ENCODE assay signal across 16 mouse cellular contexts in the genomic region with DNA sequence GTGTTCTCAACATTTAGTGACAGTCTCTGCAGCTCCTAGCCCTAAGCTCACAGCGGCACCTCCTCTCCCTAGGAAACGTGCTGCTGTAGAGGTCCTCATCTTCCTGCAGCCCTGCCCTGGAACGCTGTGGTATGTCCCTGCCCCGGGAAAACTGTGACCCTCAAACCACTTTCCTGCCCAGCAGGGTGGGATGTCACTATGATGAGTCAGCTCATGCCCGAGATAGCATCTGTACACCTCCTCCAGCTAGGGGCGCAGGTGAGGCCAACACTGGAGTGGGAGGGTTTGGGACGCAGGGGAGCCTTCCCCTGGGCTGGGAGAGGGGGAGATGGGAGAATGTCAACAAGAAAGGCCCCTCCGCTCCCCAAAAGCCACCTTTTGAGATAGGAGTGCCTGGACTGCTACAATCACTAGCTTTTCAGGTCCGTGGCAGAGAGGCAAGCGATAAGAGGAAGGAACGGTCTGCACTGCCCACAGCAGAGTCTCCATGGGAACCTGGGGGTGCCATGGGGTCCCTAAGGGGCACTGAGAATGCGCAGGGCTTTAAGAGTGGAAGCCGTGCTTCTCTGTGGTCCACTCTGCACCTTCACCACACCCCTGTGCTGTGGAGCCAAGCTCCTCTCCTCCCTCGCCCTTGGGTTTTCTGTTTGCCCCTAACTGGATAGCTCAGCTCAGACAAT.
DNase-seq lines count a peak whose midpoint lies in the region; ATAC-seq and TF ChIP-seq lines count a peak whose summit lies in the region.
"Had no signal": no experiment of that assay in that cellular context is flagged by ENCODE, and none has a peak within 500 bp of the region (broad histone marks: within the 10 kb centered on the region; RNA-seq: fewer than 3 reads in every experiment).

No protein-coding gene starts in this region.

- H3K27me3 ChIP-seq in embryonic facial prominence, embryonic 15.5 days, result no peaks in the 10 kb centered on the region
- no peaks in the 10 kb centered on the region; the same call in 1 of the 2 replicates for H3K27me3 ChIP-seq in embryonic facial prominence, embryonic 10.5 days (replicated peaks; ENCODE audit: low read depth, poor library complexity, severe bottlenecking)
- H3K27me3 ChIP-seq in kidney, postnatal 0 days (ENCODE audit: insufficient read depth, low read length), result no peaks in the 10 kb centered on the region
- H3K27me3 ChIP-seq: forebrain, embryonic 15.5 days; midbrain, embryonic 13.5 days had no signal

- in situ Hi-C loops in ES-E14 (cut with MboI; ENCODE audit: low sequenced_read_pairs in 2 of 2, unreplicated experiment in 2 of 2), result loop anchor here in 1 of 2 experiments (10.0 kb wide), 1 partner anchor 88 kb away; no protein-coding TSS in a partner anchor

- no peak overlapping the region for H3K9ac ChIP-seq in embryonic facial prominence, embryonic 15.5 days
- no peak overlapping the region for H3K9ac ChIP-seq in kidney, postnatal 0 days (ENCODE audit: low read depth, low read length)
- H3K9ac ChIP-seq in ES-E14 (ENCODE audit: insufficient read depth, low read depth, low read length, poor library complexity, severe bottlenecking), result no peak overlapping the region
- H3K9ac ChIP-seq: forebrain, embryonic 15.5 days; liver, embryonic 13.5 days; midbrain, embryonic 13.5 days had no signal

- no peaks in the 10 kb centered on the region for H3K36me3 ChIP-seq in embryonic facial prominence, embryonic 15.5 days
- no peaks in the 10 kb centered on the region for H3K36me3 ChIP-seq in embryonic facial prominence, embryonic 10.5 days (replicated peaks)
- H3K36me3 ChIP-seq in kidney, postnatal 0 days (ENCODE audit: insufficient read depth, low read length), result no peaks in the 10 kb centered on the region
- H3K36me3 ChIP-seq in ES-E14 (ENCODE audit: control insufficient read depth, insufficient read depth, low read length, poor library complexity, severe bottlenecking), result no peaks in the 10 kb centered on the region
- H3K36me3 ChIP-seq: forebrain, embryonic 15.5 days; liver, embryonic 13.5 days; midbrain, embryonic 13.5 days had no signal

- 0 out of 2 replicates have a peak, but pooled peaks have one; percentile 5 for TF ChIP-seq CTCF in kidney, postnatal 0 days (IDR thresholded peaks at IDR 0.05; ENCODE audit: low read depth)

- DNase-seq in embryonic facial prominence, embryonic 10.5 days (ENCODE audit: low spot score), result no peak
- DNase-seq in kidney, postnatal 0 days (ENCODE audit: low spot score), result no peak
- no peak for DNase-seq in kidney, adult 9 months
- no peak for DNase-seq in ES-E14 (ENCODE audit: low read depth, low spot score)
- DNase-seq in ovary, adult 18-20 months (ENCODE audit: low spot score), result no peak
- DNase-seq in right cerebral cortex, postnatal 10 days (ENCODE audit: low spot score in 2 of 2), result no peak
- DNase-seq: adrenal gland, postnatal 14 days; cerebellum, adult 8-10 months; kidney, adult 18-20 months; liver, embryonic 13.5 days; right cerebral cortex, postnatal 14 days had no signal

- H3K4me3 ChIP-seq in embryonic facial prominence, embryonic 15.5 days (replicated peaks), result no peak overlapping the region
- H3K4me3 ChIP-seq in embryonic facial prominence, embryonic 10.5 days, result no peak overlapping the region
- no peak overlapping the region for H3K4me3 ChIP-seq in kidney, postnatal 0 days (replicated peaks; ENCODE audit: low read depth, low read length)
- H3K4me3 ChIP-seq in ES-E14 (ENCODE audit: insufficient read depth in 1 of 2, low read depth in 1 of 2, low read length in 2 of 2, poor library complexity in 1 of 2, severe bottlenecking in 1 of 2), result no peak overlapping the region
- H3K4me3 ChIP-seq: forebrain, embryonic 15.5 days; liver, embryonic 13.5 days; midbrain, embryonic 13.5 days had no signal

- peak overlapping the region; percentile 48; the same call in 1 of the 2 replicates for H3K27ac ChIP-seq in embryonic facial prominence, embryonic 15.5 days (replicated peaks)
- H3K27ac ChIP-seq in embryonic facial prominence, embryonic 10.5 days (replicated peaks), result no peak overlapping the region
- no peak overlapping the region for H3K27ac ChIP-seq in kidney, postnatal 0 days
- no peak overlapping the region for H3K27ac ChIP-seq in ES-E14 (ENCODE audit: insufficient read depth, low read depth, low read length, poor library complexity, severe bottlenecking)
- H3K27ac ChIP-seq: forebrain, embryonic 15.5 days; liver, embryonic 13.5 days; midbrain, embryonic 13.5 days had no signal

- no peak for ATAC-seq in embryonic facial prominence, embryonic 15.5 days (ENCODE audit: insufficient number of reproducible peaks, low FRiP score, low TSS enrichment, low read depth)
- no peak for ATAC-seq in kidney, postnatal 0 days (replicated peaks; ENCODE audit: low FRiP score, low read depth)
- peak; percentile 15; the same call in 1 of the 2 replicates for ATAC-seq in megakaryocyte, adult 5-6 weeks (ENCODE audit: poor library complexity, severe bottlenecking)
- ATAC-seq: forebrain, embryonic 15.5 days; hindbrain, embryonic 16.5 days; midbrain, embryonic 13.5 days had no signal

- H3K9me3 ChIP-seq in embryonic facial prominence, embryonic 15.5 days (replicated peaks), result no peaks in the 10 kb centered on the region
- H3K9me3 ChIP-seq in embryonic facial prominence, embryonic 10.5 days, result no peaks in the 10 kb centered on the region
- no peaks in the 10 kb centered on the region for H3K9me3 ChIP-seq in kidney, postnatal 0 days (replicated peaks; ENCODE audit: low read length)
- H3K9me3 ChIP-seq in ES-E14 (ENCODE audit: control insufficient read depth, insufficient read depth, low read depth, low read length), result no peaks in the 10 kb centered on the region
- H3K9me3 ChIP-seq: forebrain, embryonic 15.5 days; liver, embryonic 13.5 days; midbrain, embryonic 13.5 days had no signal

- peaks cover 11% of the 10 kb centered on the region; the same call in 1 of the 2 replicates for H3K4me1 ChIP-seq in embryonic facial prominence, embryonic 15.5 days
- peaks cover 25% of the 10 kb centered on the region for H3K4me1 ChIP-seq in embryonic facial prominence, embryonic 10.5 days
- no peaks in the 10 kb centered on the region for H3K4me1 ChIP-seq in kidney, postnatal 0 days (replicated peaks; ENCODE audit: insufficient read depth, low read length)
- peaks cover 0 to 19% of the 10 kb centered on the region in 2 experiments; a peak in 1 of 4 replicates for H3K4me1 ChIP-seq in ES-E14 (ENCODE audit: control insufficient read depth in 2 of 2, insufficient read depth in 2 of 2, low read length in 2 of 2, poor library complexity in 1 of 2)
- H3K4me1 ChIP-seq: forebrain, embryonic 15.5 days; midbrain, embryonic 13.5 days had no signal

- no peak overlapping the region for H3K4me2 ChIP-seq in embryonic facial prominence, embryonic 15.5 days (replicated peaks)
- no peak overlapping the region for H3K4me2 ChIP-seq in kidney, postnatal 0 days (ENCODE audit: low read length)
- H3K4me2 ChIP-seq: forebrain, embryonic 15.5 days; liver, embryonic 13.5 days; midbrain, embryonic 13.5 days had no signal

- 48% methylated on average over 14 of the region's 14 CpGs for WGBS in embryonic facial prominence, embryonic 15.5 days
- 49% methylated on average over 14 of the region's 14 CpGs for WGBS in embryonic facial prominence, embryonic 10.5 days
- WGBS in kidney, postnatal 0 days, result 57% methylated on average over 14 of the region's 14 CpGs

TF ChIP-seq in ES-E14, 5 proteins besides CTCF, POLR2A, EP300 and RAD21:
- TF ChIP-seq MAFK (IDR thresholded peaks at IDR 0.05; ENCODE audit: insufficient read depth, low read depth, low read length) (peak; percentile 69), CHD2 (IDR thresholded peaks at IDR 0.05; ENCODE audit: low read depth, low read length) (no peak), HCFC1 (IDR thresholded peaks at IDR 0.05; ENCODE audit: borderline replicate concordance, insufficient read depth, low read length) (no peak), ZC3H11A (IDR thresholded peaks at IDR 0.05; ENCODE audit: borderline replicate concordance, low read depth, low read length) (no peak), ZNF384 (IDR thresholded peaks at IDR 0.05; ENCODE audit: low read depth, low read length) (no peak)
